Mouse (Mus musculus) embryonic facial prominence, embryonic 15.5 days (tissue): ENCODE measurements around the gene Napb. TPM values are rescaled to one million over a fixed set of nuclear protein-coding genes. Genes with fewer than 3 reads are reported as not detected.

Experiments used
- ATAC-seq: fragments of 200-750 bp; cut with Nextera tagmentation; 2 replicates; pipeline ENCODE4 v1.8.0; 2017; ENCODE audit warnings: low read depth, moderate TSS enrichment; ENCODE audit not compliant: insufficient number of reproducible peaks, low FRiP score, low TSS enrichment
- H3K27ac ChIP-seq: fragments of 300-500 bp; sonication (generic); replicated peaks from 2 replicates; pipeline ENCODE4 v1.5.1; 2015; ENCODE audit warnings: mild to moderate bottlenecking, inconsistent platforms
- H3K27me3 ChIP-seq: fragments of 300-500 bp; sonication (generic); 2 replicates; pipeline ENCODE4 v1.6.1; 2015; ENCODE audit warnings: inconsistent platforms
- H3K36me3 ChIP-seq: fragments of 300-500 bp; sonication (generic); 2 replicates; pipeline ENCODE4 v1.6.1; 2015; ENCODE audit warnings: mild to moderate bottlenecking, inconsistent platforms
- H3K4me1 ChIP-seq: fragments of 300-500 bp; sonication (generic); 2 replicates; pipeline ENCODE4 v1.6.1; 2015; ENCODE audit warnings: inconsistent platforms
- H3K4me2 ChIP-seq: fragments of 300-500 bp; sonication (generic); replicated peaks from 2 replicates; pipeline ENCODE4 v1.6.1; 2015; ENCODE audit warnings: mild to moderate bottlenecking, inconsistent platforms
- H3K4me3 ChIP-seq: fragments of 300-500 bp; sonication (generic); replicated peaks from 2 replicates; pipeline ENCODE4 v1.5.1; 2015; ENCODE audit warnings: mild to moderate bottlenecking, inconsistent platforms
- H3K9ac ChIP-seq: fragments of 300-500 bp; sonication (generic); 2 replicates; pipeline ENCODE4 v1.6.1; 2015; ENCODE audit warnings: inconsistent platforms
- H3K9me3 ChIP-seq: fragments of 300-500 bp; sonication (generic); replicated peaks from 2 replicates; pipeline ENCODE4 v1.6.1; 2016; ENCODE audit warnings: inconsistent platforms
- WGBS: fragments of 180-500 bp; shearing (Covaris S2); methylation state at CpG from one replicate; pipeline ENCODE4 v1.1.7; 2015; 5-methylcytosine and 5-hydroxymethylcytosine counted together
- polyA plus RNA-seq: library from polyadenylated mRNA; unstranded; fragments of >200 nt; fragmentation: Nextera tagmentation; extraction: Ambion mirVana; gene quantifications from 2 replicates; pipeline ENCODE4 v1.2.1, GENCODE M21; 2015

Gene Napb
- polyA plus RNA-seq, 1 experiment from 2014 or later = 5.6 TPM

GRCm38 (mm10) chr2:148719271-148719995, 12.8 kb downstream of the Napb start:
- Histone ChIP-seq H3K36me3 (no peaks in the 10 kb centered on the region), H3K9me3 (no peaks in the 10 kb centered on the region), H3K27ac (no peak overlapping the region), H3K4me1 (no peaks in the 10 kb centered on the region), H3K27me3 (no peaks in the 10 kb centered on the region), H3K4me2 (no peak overlapping the region), H3K9ac (no peak overlapping the region), H3K4me3 (no peak overlapping the region)
- 74% methylated on average over 2 of the region's 2 CpGs for WGBS
- no peak for ATAC-seq

DNA sequence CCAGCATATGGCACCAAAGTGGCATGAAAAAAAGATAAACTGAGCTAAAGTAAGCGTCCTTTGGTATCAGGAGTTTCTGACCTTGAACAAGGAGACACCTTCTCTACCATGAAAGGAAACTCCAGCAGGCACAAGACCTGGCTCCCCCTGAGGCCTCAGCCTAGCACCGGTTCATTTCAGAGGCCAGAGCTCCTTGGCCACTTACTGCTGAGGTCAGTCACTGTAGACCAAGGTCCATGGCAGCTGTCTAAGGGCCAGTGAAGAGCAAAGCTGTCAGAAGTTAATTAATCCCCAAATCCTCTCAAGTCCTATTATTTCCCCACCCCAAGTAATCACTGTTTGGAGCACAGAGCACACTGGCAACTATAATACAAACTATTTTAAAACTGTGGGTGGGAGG, 15.2 kb downstream of the Napb start:
- H3K36me3 ChIP-seq = no peaks in the 10 kb centered on the region
- H3K4me2 ChIP-seq = no peak overlapping the region
- H3K9me3 ChIP-seq = no peaks in the 10 kb centered on the region
- H3K9ac ChIP-seq = no peak overlapping the region
- H3K4me3 ChIP-seq = no peak overlapping the region
- WGBS = 74% methylated on average over 2 of the region's 2 CpGs
- H3K27me3 ChIP-seq = no peaks in the 10 kb centered on the region
- ATAC-seq = no peak
- no peak overlapping the region for H3K27ac ChIP-seq
- H3K4me1 ChIP-seq = no peaks in the 10 kb centered on the region

- no peak for ATAC-seq
- WGBS = 60% methylated on average over 3 of the region's 3 CpGs
These were observed 19.9 kb downstream of the Napb start for GRCm38 (mm10) chr2:148712326-148712725.

GRCm38 (mm10) chr2:148707202-148707530, 25.1 kb downstream of the Napb start:
- H3K27me3 ChIP-seq = no peaks in the 10 kb centered on the region
- H3K4me1 ChIP-seq = no peaks in the 10 kb centered on the region
- H3K9me3 ChIP-seq = no peaks in the 10 kb centered on the region
- H3K9ac ChIP-seq = no peak overlapping the region
- H3K4me2 ChIP-seq = no peak overlapping the region
- 85% methylated on average over 6 of the region's 6 CpGs for WGBS
- peaks cover 18% of the 10 kb centered on the region; the same call in 1 of the 2 replicates for H3K36me3 ChIP-seq
- no peak overlapping the region for H3K27ac ChIP-seq
- no peak for ATAC-seq
- H3K4me3 ChIP-seq = no peak overlapping the region

More at GRCm38 (mm10) chr2:148712326-148712725, 19.9 kb downstream of the Napb start:
- Histone ChIP-seq H3K4me3 (no peak overlapping the region), H3K4me1 (no peaks in the 10 kb centered on the region), H3K27ac (no peak overlapping the region), H3K9me3 (no peaks in the 10 kb centered on the region), H3K4me2 (no peak overlapping the region), H3K36me3 (peaks cover 7% of the 10 kb centered on the region; the same call in 1 of the 2 replicates), H3K9ac (no peak overlapping the region), H3K27me3 (no peaks in the 10 kb centered on the region)

DNA sequence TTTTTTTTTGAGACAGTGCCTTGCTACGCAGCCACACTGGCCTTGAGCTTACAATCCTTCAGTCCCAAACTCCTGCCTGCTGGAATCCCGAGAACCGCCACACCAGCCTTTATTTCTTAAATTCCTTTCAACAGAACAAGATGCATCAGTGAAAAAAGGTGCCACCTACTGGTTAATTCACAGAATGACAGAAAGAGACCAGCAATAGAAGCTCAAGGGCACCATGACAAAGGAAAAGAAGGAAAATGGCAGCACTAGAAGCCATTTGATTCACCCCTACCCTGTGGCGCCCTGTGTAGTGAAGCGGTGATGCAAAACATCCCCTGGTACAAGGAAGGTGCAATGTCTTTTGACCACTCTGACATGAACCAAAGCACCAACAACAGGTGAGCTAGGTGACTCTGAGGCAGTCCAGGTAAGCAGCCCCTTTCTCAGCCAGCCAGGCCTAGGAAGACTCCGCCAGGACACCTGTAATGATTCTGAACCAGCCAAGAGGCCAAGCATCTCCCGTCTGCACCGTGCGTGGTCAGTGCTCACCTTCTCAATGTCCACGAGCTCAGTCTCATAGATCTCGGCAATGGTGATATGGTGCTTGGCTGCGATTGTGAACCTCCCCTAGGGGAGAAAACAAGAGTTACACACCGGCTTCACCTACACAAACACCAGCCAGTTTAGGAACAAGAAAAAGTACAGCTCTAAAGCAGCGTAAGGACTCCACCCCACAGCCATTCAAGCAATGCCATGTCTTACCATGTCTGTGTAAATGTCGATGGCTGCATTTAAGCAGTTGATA, 25.7 kb downstream of the Napb start:
- H3K27me3 ChIP-seq = no peaks in the 10 kb centered on the region

GRCm38 (mm10) chr2:148698571-148698970, 33.7 kb downstream of the Napb start:
- WGBS = 64% methylated on average over 5 of the region's 5 CpGs
- H3K36me3 ChIP-seq = peaks cover 46% of the 10 kb centered on the region
- H3K4me2 ChIP-seq = no peak overlapping the region
- H3K27me3 ChIP-seq = no peaks in the 10 kb centered on the region
- no peaks in the 10 kb centered on the region for H3K4me1 ChIP-seq
- H3K9me3 ChIP-seq = no peaks in the 10 kb centered on the region
- no peak overlapping the region for H3K27ac ChIP-seq
- H3K4me3 ChIP-seq = no peak overlapping the region
- ATAC-seq = no peak
- H3K9ac ChIP-seq = no peak overlapping the region

More for the DNA sequence above, 25.7 kb downstream of the Napb start:
- Histone ChIP-seq H3K9me3 (no peaks in the 10 kb centered on the region), H3K27ac (no peak overlapping the region), H3K9ac (no peak overlapping the region), H3K4me1 (no peaks in the 10 kb centered on the region), H3K4me3 (no peak overlapping the region), H3K36me3 (peaks cover 18% of the 10 kb centered on the region; the same call in 1 of the 2 replicates), H3K4me2 (no peak overlapping the region)
- 81% methylated on average over 15 of the region's 15 CpGs for WGBS
- ATAC-seq = no peak

DNA sequence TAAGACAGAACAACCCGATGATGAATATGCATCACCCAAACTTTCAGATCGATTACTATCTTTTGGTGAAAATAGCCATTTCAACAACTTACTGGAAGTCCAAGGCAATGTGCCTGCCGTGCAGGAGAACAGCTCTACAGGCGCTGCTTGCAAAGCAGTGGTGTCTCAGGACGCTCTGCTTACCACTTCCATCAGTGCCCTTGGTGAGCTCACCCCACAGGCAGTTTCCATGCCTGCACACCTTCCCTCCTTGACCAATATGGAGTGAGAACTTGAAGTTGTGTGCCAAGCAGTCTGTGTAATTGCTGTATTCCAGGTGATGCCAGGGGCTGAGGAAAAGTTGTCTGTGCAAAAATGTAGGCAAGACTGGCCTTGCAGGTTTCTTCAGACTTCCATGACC, 41.5 kb downstream of the Napb start:
- no peak for ATAC-seq
- Histone ChIP-seq H3K36me3 (peaks cover 74% of the 10 kb centered on the region), H3K27ac (no peak overlapping the region), H3K4me3 (no peak overlapping the region), H3K9ac (no peak overlapping the region), H3K27me3 (no peaks in the 10 kb centered on the region), H3K9me3 (no peaks in the 10 kb centered on the region), H3K4me1 (no peaks in the 10 kb centered on the region), H3K4me2 (no peak overlapping the region)
- 87% methylated on average over 5 of the region's 5 CpGs for WGBS

- Histone ChIP-seq H3K4me2 (no peak overlapping the region), H3K27me3 (no peaks in the 10 kb centered on the region), H3K27ac (no peak overlapping the region), H3K36me3 (peaks cover 74% of the 10 kb centered on the region), H3K9me3 (no peaks in the 10 kb centered on the region), H3K4me3 (no peak overlapping the region), H3K4me1 (no peaks in the 10 kb centered on the region), H3K9ac (no peak overlapping the region)
- ATAC-seq = no peak
- 92% methylated on average over 3 of the region's 3 CpGs for WGBS
These were observed 42.0 kb downstream of the Napb start for GRCm38 (mm10) chr2:148690291-148690690.

DNA sequence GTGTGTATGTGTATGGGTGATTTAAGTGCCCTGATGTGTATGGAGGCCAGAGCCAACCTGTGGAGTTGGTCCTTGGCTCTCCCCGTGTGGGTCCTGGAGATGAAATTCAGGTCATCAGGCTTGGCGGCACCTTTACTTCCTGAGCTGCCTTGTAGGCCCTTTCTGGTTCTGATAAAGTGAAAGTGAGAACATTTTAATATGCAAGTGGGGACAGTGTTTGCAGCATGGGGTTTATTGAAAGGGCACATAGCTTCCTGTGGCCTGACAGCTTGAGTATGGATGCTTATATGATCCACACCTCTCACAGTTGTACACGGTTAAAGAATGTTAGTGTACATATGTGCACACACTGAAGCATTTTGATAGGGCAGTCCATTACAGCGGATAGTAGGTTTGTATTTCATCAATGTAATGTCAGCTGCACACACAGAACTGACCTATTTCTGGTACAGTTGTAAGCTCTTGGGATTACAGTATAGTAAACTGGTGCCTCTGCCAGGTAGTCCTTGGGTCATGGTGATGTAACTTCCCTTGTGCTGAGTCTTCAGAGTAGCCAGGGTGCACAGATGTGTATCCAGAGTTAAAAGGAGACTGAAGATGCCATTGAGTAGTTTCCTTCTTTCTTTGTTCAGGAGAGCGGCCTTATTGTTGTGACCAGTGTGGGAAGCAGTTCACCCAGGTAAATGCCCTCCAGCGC, 42.7 kb downstream of the Napb start:
- Histone ChIP-seq H3K4me2 (no peak overlapping the region), H3K27ac (no peak overlapping the region), H3K9ac (no peak overlapping the region), H3K36me3 (peaks cover 72% of the 10 kb centered on the region), H3K4me1 (no peaks in the 10 kb centered on the region), H3K9me3 (no peaks in the 10 kb centered on the region), H3K27me3 (no peaks in the 10 kb centered on the region), H3K4me3 (no peak overlapping the region)
- no peak for ATAC-seq
- 94% methylated on average over 6 of the region's 6 CpGs for WGBS

GRCm38 (mm10) chr2:148687971-148688370, 44.3 kb downstream of the Napb start:
- peaks cover 74% of the 10 kb centered on the region for H3K36me3 ChIP-seq
- ATAC-seq = no peak
- WGBS = 92% methylated on average over 5 of the region's 5 CpGs

DNA sequence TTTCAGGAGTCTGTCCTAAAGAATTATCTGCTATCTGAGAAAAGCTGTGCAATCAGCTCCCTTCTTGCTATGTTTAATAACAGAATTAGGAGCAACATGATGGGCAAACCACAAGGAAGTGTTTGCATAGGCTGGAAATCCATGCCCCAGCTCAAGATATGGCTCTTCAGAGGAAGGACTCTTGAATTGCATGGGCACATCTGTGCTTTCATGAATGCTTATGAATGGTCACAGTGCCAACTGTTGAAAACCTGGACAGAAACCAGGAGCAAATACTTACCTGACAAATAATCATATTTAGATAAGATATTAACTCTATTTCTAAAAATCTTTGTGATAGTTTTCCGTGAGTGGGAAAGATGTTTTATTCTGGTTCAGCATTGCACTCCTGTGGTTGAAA, 45.4 kb downstream of the Napb start:
- 94% methylated on average over 1 of the region's 1 CpGs for WGBS
- Histone ChIP-seq H3K4me3 (no peak overlapping the region), H3K9me3 (no peaks in the 10 kb centered on the region), H3K36me3 (peaks cover 70% of the 10 kb centered on the region), H3K27ac (no peak overlapping the region), H3K4me2 (no peak overlapping the region), H3K9ac (no peak overlapping the region), H3K4me1 (peaks cover 6% of the 10 kb centered on the region), H3K27me3 (no peaks in the 10 kb centered on the region)
- no peak for ATAC-seq

More at GRCm38 (mm10) chr2:148687971-148688370, 44.3 kb downstream of the Napb start:
- H3K4me2 ChIP-seq = no peak overlapping the region
- H3K27ac ChIP-seq = no peak overlapping the region
- H3K9ac ChIP-seq = no peak overlapping the region
- no peaks in the 10 kb centered on the region for H3K4me1 ChIP-seq
- H3K27me3 ChIP-seq = no peaks in the 10 kb centered on the region
- H3K4me3 ChIP-seq = no peak overlapping the region
- H3K9me3 ChIP-seq = no peaks in the 10 kb centered on the region
